Mouse (Mus musculus) C2C12 (cell line): ENCODE results near the gene Dscaml1.

Experiments used
- CEBPB ChIP-seq: IDR thresholded peaks from one replicate; pipeline ENCODE4 v1.6.1; 2011; ENCODE audit warnings: low read depth, mild to moderate bottlenecking, control low read depth, moderate library complexity
- CTCF ChIP-seq: IDR thresholded peaks from one replicate; pipeline ENCODE4 v1.5.1; 2011; ENCODE audit not compliant: control insufficient read depth, insufficient read depth, insufficient read length
- MAX ChIP-seq: IDR thresholded peaks from one replicate; pipeline ENCODE4 v1.6.1; 2011; ENCODE audit warnings: mild to moderate bottlenecking, control low read depth
- USF1 ChIP-seq: IDR thresholded peaks from one replicate; pipeline ENCODE4 v1.6.1; 2011; ENCODE audit warnings: low read depth, mild to moderate bottlenecking, control low read depth, moderate library complexity

DNA sequence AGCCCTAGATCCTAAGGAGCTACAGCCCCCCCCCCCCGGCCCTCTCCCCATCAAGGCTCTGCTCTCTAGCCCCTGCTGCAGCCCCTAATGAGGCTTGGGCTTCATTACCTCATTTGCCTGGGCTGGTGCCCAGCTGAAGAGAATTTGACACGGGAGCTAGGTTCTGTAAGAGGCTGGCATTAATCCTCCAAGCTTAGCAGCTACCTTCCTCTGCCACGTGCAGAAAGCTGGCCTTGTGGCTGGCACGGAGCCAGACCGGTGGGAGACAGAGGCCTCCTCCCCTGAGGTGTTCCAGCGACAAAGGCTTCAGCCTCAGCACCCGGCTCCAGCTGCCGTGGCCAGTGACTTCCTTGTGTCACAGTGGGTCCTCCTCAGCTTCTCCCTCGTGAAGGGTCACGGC is 206.1 kb downstream of the Dscaml1 start:
- TF ChIP-seq CTCF (no peak), USF1 (no peak), CEBPB (no peak), MAX (no peak)
